Mouse (Mus musculus) mature B cell (primary cell): Measurements from ENCODE around the gene Hadha.

Experiments
- in situ Hi-C: fragments of 300-500 bp; cut with MboI; formaldehyde crosslinking; loops from 2 replicates; pipeline ENCODE4 v1.14.3; 2019

Hadha gene

DNA sequence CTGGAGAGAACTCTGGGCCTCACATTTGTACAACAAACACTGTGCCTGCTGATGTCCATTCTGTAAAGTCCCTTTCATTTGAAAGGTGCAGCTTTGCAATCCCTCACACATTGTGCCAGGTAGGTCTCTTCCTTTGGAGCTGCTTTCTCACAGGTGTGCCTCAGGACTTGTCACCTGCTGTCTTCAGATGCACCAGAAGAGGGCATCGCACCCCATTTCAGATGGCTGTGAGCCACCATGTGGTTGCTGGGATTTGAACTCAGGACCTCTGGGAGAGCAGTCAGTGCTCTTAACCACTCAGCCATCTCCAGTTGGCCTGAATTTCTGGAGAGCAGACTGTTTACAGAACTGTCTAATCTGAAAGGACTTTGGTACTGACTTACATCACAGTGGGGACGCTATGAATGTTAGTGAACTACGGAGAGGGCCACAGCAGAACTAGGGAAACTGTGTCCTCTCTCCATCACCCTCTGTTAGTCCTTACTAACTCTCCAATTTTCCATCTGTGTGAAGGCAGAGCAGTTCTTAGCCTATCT, 42.4 kb downstream of the Hadha start:
- in situ Hi-C loops, result no loop called here

DNA sequence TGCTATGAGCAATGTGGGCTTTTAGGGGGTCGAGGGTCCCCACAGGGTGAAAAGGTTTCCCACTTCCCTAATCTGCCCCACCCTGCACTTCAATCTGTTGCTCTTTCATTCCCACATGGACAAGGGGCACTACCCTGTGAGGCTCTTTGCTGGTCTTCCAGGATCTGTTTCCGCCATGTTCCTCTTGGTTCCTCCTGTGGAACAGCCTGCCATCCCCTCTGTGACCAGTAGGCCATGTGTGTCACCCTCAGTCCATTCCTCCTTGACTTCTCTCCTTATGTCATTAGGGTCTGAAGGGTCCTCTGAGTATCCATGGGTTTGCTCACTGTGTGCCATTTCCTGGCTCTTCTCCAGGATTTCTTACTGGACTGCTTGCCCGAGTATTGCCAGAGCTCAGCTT, 43.2 kb downstream of the Hadha start:
- in situ Hi-C loops, result no loop called here

DNA sequence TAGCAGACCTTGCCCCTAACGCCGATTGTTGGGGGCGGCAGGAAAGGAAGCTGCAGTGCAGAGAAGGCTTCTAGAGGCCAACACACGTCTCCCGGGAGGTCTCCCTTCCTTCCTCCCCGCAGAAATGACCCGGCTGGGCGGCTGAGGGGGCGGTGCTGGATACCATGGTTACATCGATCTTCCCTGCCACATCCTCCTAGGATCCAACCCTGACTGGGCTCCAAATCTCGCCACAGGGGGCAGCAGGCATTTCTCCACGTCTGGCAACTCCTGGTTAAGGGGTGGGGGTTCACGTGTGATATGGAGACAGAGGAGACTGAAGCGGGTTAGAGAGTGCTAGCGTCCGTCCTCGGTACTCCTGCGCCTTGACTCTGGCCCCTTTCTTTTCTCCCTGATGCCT, 43.8 kb downstream of the Hadha start:
- in situ Hi-C loops, result no loop called here

DNA sequence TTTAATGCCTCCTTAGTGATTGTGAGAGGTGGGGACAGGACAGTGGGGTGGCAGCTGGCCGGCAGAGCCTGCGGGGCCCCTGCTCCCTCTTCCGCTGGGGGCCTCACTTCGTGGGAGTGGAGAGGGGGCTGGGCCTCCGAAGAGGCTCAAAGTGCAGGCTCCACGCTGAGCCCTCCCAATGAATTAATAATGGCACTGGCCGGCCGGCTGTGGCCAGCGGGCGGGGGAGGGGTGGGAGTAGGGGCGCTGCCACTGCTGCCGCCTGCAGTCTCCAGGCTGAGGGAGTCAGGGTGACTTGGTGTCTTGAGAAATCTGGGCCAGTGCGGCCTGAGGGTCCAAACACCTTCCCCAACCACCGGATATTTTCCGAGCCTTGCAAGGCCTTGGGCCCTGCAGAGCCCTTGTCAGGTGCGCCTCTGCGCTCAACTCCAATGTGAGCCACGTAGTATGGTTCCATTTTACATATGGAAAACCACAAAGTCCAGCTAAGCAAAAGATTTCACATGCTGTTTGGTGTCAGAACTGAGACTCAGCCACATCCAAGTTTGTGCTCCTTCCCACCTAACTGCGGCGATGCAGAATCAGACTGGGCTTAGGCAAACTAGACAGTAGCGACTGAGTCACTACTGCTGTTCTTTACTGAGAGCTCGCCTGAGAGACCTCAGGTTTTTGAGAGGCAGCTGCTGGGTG, 44.4 kb downstream of the Hadha start:
- in situ Hi-C loops, result no loop called here

DNA sequence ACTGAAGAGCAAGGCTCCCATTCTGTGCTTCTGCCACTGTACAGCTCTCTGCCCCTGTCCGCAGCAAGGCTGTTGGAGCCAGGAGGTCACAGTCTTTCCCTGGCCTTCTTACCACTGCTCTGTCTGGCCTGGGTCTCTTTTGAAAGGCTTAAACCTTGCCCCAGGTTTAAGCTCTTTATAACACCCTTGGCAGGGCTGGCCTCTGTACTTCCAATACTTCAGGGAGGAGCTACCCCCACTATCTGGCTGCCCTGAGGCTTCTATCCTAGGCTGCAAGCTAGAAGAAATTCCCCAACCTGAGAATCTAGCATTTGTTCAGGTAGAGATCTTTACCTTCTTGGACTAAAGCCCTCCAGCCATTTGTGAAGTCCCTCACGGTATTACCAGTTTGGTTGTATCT, 45.1 kb downstream of the Hadha start:
- in situ Hi-C loops, result no loop called here

DNA sequence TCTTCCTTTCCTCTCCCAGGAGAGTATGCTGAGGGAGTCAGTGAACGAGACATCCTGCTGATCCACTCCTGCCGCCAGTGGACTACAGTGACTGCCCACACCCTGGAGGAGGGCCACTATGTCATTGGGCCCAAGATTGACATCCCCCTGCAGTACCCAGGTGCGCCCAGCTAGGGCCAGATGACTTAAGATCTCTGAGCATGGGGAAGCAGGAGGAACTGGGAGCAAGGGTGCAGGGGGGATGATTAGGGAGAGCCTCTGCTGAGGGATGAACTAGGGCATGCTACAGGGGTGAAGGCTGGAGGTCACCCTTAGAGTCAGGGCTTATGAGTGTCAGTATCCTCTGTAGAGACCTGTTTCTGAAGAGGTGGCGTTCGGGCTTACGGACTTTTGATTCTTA, 46.7 kb downstream of the Hadha start:
- in situ Hi-C loops, result no loop called here

DNA sequence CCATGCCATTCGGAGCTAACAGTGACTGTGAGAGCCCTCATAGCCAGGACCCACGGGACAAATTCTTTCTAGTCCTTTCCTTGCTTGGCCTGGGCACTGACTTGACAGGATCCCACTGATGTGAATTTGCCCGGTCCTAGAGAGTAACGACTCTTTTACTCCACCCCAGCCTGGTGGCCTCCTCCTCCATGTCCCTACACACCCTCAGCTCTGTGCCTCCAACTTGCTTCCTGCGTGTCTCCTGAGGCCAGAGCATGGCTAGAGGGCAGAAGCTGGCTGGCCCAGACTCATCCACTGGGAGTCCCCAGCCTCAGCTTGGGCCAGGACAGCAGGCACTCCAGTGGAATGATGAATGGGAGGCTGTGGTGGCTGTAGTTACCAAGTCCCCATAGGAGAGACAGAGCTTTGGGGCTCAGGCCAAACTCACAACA, 47.3 kb downstream of the Hadha start:
- in situ Hi-C loops, result no loop called here

DNA sequence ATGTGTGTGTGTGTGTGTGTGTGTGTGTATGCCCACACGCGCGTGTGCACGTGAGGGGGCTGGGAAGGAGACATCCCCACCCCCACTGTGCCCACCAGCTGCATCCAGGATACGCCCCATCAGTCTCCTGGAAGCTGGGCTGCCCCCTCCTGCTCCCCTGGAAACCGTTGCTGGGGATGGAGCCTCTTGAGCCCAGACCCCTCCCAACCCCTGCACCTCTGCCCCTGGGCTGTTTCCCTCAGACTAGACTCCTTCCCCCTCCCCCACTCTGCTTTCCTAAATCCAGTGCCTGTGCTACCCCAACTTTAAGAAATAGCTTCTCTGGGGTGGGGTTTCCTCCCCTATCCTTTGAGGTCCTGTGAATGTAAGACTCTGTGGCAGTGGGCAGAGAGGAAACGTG, 47.8 kb downstream of the Hadha start:
- in situ Hi-C loops, result no loop called here

DNA sequence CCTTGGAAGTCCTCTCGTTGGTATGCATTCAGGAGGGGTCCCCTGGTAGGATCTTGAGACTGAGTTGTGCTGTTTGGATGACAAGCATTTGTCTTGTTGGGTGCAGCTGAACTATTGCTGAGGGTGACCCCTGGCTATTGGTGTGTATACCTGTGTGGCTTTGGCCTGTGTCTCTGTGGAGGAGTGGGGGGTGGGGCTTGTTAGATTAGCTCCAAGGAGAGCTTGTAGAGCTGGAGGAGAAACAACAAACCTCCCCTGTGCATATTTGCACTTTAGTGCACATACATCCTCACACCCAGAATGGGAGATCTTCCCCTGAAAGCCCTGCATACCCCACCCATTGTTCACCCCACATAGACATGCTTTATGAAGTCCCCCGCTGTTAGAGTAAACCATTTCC, 48.2 kb downstream of the Hadha start:
- in situ Hi-C loops, result no loop called here

DNA sequence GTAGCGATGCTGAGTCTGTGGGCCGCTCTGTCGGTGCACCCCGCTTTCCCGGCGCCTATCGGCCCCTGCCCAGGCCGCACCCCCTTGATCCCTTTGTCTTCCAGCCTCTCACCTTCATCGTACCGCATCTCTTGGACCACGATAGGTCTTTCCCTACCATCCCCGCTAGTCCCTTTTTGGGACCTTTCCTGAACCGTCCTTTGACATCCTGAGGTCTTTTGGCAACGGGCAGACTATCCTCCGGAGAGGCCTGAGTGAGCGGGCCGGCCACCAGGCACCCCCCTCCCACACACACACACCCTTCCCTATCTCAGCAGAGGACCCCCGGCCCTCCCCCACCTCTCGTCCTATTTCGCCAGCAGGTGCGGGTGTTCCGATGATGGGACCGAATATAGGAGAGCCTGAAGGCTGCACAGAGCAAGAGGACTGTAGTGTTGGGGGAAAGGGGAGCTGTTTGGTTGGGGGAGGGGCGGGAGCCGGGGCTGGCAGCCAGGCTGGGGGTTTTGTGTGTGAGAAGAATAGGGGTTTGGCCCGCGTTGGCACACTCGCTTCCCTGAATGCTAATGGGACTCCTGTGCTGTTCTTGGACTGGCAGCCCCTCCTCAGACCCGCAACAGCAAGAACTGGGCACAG, 49.2 kb downstream of the Hadha start, which contains the start of gene 3110082J24Rik:
Gene 3110082J24Rik (minus strand): TSS at position 419 of the 633 bp plus-strand sequence.
- in situ Hi-C loops, result no loop called here

DNA sequence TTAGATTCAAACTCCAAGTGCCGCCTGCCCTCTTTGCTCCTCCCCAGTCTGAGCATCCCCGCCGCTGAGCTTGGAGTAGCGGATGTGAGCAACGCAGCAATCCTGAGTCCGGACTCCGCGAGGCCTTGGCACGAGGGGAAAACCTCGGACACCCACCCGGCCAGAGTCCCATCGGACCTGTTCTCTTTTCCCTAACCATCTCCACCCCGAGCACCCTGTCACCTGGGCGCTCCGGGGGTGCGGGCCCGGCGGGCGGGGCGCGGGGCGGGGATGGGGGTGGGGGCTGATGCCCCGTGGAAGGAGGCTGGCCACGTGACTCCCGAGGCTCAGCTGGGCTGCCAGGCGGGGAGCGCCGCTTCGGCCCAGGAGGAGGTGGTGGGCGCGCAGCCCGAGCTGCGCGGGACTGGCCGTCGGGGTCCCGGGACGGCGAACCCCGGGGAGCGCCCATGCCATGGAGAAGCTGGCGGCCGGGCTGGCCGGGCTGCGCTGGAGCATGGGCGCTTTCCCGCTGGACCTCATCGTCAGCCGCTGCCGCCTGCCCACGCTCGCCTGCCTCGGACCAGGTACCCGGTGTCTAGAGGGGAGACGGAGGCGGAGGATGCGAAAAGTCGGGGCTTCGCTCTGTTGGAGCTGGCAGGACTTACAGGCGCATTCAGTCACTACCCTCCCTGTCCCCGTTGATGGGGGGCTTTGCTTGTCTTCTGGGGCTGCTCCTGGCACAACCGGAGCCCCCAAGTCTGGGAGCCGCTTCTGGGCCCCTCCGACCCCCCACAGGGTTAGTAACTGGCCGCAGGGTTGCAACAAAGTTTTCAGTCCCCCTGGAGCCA, 49.9 kb downstream of the Hadha start, which contains the start of gene Garem2:
Gene Garem2 (plus strand): TSS at position 321 of the 827 bp plus-strand sequence.
- in situ Hi-C loops, result no loop called here

DNA sequence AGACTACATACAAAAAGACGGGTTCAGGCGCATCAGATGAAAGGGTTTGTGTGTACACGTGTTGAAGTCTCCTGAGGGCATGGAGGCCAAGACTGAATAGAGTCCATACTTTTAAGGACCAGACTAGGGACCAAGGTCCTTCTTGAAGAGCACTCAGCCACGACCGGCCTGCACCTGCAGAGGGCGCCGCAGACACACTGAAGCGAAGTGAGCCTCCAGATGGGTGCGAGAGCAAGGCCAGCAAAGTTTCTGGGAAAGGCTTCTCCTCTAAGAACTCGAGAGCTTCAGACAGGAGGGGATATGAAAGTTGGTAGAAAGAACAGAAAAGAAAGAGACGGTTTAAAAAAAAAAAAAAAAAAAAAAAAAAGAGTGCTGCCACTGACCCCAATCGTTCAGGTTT, 50.6 kb downstream of the Hadha start:
- in situ Hi-C loops, result no loop called here

DNA sequence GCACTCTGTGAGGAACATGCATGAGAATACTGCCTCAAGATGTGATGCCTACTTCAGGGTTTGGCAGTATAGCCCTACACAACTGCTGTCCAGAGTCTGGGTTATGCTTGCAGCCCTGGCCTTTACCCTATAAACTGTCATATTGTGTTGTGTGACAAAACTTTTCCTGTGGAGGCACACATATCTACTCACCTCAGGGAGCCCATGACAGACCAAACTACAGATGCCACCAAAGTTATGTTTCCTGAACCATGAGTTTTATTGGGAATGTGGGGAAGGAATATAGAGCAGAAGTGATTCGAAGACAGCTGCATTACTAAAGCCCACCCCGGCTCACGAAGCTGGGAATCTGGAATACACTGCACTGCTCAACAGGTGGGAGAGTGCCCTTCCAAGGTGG, 51.6 kb downstream of the Hadha start:
- in situ Hi-C loops, result no loop called here

DNA sequence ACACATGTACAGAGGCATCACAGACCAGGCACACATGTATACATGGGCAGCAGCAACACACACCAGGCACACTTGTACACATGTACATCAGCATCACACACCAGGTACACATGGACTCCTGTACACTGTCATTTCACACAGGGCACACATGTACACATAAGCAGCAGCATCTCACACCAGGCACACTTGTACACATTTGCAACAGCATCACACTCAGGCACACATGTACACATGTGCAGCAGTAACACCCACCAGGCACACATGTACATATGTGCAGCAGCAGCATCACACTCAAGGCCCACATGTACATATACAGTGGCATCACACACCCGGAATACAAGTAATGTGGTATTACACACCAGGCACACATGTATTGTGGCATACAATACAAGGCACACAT, 56.7 kb downstream of the Hadha start:
- in situ Hi-C loops, result no loop called here

DNA sequence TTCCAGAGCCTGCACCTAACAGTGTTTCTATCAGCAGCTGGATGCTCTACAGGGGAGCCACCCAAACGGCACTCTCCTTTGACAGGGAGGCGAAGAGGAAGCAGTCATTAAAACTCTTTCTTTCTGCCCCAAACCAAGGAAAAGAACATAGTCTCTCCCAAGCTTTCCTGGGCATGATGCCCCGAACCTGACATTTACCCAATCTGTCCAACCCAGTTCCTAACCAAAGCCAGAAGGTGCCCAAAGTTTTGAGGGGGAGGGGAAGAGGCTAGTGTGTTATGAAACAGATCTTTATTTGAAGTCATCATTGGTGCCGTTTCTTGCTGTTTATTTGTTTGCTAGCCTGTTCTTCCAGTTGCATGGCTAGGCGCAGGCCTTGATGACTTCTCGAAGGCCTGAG, 59.2 kb downstream of the Hadha start:
- in situ Hi-C loops, result no loop called here

DNA sequence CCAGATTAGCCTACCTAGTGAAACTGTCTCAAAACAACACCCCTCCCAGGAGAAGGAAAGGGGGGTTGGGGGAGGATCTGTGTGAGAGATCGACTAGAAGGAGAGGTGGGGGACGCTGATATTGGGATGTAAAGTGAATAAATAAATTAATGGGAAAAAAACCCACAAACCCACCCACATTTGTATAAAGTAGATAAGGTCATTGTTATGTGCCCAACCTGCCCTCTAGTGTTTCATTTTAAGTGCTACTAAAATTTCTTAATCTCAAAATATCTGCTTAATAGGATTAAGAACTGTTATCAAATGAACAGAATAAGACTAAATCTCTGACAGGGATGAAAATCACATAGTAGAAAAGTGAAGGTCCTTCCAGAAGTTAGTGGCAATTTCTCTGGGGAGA, 60.6 kb downstream of the Hadha start:
- in situ Hi-C loops, result no loop called here

DNA sequence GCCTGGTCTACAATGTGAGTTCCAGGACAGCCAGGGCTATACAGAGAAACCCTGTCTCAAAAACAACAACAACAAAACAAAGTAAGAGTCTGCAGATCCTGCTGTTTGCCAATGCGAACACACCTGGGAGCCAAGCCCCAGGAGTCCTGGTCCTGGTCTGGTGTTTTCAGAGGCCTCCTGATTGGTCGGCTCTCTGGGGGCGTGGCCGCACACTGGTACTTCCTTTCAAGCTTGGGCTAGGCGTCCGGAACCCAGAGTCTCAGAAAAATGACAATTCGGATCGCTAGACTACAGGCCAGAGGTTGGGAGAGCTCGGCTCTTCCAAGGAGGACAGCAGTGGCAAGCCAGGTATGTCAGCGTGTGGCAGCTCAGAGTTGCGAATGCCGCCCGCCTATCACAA, 62.3 kb downstream of the Hadha start:
- in situ Hi-C loops, result no loop called here

DNA sequence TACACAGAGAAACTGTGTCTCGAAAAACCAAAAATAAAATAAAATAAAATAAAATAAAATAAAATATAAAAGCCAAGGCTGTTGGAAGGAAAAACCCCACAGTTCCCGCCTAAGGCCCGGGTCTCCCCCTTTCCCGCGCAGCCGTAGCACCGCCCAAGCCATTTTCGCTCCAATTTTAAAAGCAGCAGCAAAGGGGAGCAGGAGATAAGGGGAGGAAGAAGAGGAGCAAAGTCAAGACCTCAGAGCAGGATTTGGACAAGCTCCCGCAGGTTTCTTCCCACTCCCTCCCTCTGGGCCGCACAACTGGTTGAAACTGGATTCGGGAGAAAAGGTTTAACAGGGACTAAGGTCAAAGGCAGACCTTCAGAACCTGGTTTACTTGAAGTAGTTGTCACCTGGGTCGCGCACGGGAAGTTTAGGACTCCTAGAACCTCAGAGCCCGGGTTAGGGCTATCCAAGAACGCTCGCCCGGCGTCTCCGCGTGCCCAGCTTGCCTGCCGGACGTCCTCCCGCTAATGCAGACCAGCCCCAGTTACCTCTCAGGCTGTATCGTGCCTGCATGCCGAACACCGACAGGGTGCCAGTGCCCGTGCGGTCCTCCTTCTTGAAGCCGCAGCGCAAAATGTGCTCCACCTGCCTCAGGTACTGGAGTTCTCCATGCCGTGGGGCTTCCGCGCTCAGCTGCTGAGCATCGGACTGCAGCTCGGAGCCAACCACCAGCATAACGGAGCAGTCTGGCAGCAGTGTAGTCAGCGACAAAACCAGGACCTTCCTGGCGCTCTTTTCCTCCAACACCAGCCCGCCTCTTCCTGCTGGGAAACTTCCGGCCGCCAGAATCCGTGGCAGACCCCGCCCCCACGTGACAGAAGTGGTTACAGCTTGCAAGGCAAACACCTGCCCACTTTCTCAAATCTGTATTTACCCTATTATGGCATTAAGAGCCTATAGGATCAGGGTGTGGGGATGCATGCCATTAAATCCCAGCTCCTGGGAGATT, 81.8 kb downstream of the Hadha start, which contains the start of gene Tyms:
Gene Tyms (minus strand): TSS at position 793 of the 997 bp plus-strand sequence.
- in situ Hi-C loops, result no loop called here

DNA sequence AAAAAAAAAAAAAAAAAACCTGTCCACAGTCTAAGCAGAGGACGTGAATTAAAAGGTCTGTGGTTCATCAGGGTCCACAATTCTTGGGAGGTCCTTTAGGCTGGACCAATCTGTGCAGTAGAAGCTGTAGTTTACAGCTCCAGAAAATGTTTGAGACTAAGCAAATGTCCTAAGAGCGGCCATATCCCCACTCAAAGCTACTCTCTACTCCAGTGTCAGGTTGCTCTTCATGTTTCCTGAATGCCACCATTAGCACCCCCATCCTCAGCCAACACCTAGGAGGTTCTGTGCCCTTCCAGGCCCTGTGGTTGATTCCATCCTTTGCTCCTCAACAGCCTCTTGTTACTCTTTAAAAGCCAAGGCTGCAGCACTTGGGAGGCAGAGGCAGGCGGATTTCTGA, 82.6 kb downstream of the Hadha start:
- in situ Hi-C loops, result no loop called here

DNA sequence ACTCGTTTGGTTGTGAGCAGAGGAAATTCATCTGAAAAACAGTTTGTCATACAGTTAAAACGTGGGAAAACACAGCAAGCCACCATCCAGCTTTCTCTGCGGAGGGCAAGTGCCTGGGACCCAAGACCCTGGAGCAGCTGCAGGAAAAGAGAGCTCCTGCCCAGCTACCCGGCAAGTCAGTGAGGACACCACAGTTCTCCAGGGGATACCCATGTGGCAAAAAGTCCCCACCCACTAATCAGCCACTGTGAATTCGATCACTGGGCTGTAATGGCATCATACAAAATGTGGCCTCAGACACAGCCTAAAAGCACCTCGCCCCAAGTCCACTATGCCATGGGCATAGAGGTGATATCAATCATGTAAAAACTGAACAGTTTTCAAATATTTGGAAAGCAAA, 83.3 kb downstream of the Hadha start:
- in situ Hi-C loops, result no loop called here
